Mouse (Mus musculus): ENCODE results near the gene 4930563M21Rik.
"Not testable (repeated sequence)": the region's sequence is repeated elsewhere in the genome, so short reads cannot be mapped to it uniquely, and the experiment has no call there.

The 4930563M21Rik gene

DNA sequence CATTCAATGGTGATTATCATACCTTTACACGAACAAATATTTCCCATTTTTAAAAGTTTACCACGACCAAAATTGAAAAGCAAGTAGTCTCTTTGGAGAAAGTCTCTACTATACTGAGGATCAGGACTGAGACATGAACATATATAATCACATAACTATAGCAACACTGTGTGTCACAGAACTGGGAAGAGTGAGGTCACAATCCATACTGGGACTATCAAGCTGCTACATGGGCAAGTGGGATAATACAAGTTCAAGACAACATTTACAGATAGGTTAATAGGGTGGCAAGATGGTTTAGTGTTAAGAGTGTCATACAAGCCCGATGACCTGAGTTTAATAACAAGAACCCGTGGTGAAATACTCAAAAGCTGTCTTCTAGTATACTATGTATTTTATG is at the start of gene 4930563M21Rik:
TSS of gene 4930563M21Rik (minus strand) at position 101 of the 400 bp plus-strand sequence.
- no peak for DNase-seq (ENCODE audit: low spot score)

DNA sequence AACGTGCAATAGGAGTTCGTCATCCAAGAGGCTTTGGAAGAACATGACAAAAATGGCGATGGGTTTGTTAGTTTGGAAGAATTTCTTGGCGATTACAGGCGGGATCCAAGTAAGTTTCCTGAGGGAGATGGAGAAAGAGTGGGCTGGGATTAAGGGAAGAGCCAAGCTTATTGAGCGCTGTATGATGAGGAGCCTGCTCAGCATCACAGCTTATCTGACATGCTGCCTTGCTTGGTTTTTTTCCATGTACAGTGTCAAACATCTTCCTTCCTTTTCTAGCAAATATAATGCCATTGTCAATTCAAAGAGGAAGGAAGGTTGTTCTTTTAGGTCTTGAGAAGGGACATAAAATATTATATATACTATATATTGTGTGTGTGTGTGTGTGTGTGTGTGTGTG is 45.8 kb upstream of the 4930563M21Rik start:
- DNase-seq (ENCODE audit: low spot score): no peak

GRCm38 (mm10) chr9:56053796-56054195 is 43.4 kb upstream of the 4930563M21Rik start:
- DNase-seq (ENCODE audit: low spot score): no peak

- DNase-seq (ENCODE audit: low spot score): no peak
Measured at GRCm38 (mm10) chr9:56042181-56042621, 31.9 kb upstream of the 4930563M21Rik start.

DNA sequence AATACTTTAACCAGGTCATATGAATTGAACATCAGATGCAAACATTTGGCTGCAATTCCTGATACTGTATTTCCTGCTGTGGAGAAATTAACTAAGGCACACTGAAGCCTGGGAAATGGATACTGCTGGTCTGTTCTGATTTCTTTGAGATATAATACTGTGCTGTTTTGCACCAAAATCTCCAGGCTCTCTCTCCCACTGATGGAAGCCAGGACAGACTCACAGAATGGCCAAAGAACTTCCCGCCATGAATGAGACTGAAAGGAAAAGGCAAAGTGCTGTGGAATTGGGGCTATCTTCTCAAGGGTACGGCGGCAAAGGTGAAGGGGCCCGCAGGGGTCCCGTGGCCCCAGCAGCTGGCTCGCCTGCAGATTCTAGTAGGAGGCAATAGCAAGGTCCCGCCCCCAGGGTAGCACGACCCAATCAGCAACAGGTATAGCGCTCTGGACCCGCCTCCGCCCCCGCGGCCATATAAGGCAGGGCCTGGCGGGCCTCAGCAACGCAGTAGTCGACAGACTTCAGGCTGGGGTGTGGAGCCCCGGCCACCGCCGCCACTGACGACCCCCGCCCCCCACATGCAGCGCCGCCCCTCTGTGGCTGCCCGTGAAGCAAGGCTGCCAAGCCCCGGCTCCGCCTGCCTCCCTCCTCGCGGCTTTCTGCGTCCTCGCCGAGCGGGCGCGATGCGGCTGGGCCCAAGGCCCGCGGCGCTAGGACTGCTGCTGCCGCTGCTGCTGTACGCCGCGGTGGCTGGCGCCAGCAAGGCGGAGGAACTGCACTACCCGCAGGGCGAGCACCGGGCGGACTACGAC is 31.2 kb upstream of the 4930563M21Rik start, which contains the start of gene Rcn2:
TSS of gene Rcn2 (plus strand) at position 474 of the 809 bp plus-strand sequence.
- DNase-seq (ENCODE audit: low spot score): peak; percentile 92

DNA sequence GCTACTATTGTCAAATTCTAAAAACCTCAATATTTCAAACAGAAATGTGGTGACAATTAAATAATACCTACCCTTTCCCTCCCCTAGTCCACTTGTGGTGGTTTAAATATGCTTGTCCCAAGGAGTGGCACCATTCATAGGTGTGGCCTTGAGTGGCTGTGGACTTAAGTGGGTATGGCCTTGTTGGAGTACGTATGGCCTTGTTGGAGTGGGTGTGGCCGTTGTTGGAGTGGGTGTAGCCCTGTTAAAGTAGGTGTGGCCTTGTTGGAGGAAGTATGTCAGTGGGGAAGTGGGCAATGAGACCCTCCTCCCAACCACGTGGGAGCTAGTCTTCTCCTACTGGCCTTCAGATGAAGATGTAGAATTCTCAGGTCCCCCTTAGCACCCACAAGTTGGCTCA is 21.9 kb upstream of the 4930563M21Rik start:
- DNase-seq (ENCODE audit: low spot score): no peak

DNA sequence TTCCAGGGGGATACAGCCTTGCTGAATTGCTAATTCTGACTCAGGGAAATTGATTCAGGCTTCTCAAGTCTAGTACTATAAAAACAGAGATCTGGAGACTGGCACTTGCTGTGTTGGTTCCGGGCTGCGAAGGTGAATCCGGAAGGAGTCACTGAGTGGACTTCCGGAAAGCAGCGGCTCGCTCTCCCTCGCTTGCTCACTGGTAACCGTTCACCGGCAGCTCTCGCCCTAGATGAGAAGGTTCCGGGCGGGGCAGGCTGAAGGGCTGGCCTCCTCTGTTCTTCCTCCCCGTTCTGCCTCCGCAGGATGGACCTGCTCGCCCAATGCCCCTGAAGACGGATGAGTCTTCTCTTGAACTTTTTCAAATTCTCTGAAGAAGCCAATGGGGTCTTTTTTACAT is 16.9 kb upstream of the 4930563M21Rik start:
- DNase-seq (ENCODE audit: low spot score): no peak

DNA sequence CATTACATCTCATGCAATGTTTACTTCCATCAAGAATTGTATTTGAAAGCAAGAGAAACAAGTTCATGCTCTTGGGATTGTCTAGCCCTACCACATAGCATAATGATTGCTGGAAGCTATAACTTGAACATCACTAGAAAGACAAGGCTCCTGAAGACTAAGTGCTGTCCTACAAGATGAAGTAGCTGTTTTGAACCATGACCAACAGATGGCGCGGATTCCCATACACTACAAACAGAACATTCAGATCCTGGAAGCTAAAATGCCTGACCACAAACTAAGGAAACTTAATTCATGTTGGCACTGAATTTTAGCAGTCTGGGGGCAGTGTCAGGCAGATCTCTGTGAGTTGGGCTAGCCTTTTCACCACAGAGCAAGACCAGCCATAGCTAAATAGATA is 14.4 kb upstream of the 4930563M21Rik start:
- DNase-seq (ENCODE audit: low spot score): peak; percentile 41

DNA sequence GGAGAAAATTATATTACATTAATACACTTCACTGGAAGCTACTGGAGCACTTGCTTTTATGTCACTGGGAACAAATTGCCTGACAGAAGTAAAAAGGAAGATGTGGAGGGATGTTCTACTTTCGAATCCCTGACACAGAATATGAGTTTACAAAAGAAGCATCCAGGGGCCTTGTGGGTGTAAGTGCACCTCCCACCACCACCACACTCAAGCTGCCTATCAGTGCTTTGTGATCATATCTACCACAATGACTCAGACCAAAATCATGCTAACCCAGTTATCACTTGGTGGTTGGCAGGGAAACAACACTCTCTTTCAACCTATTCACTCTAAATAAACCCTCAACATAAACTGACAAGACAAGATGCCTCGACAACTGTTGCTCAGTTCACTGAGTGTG is 5.7 kb downstream of the 4930563M21Rik start:
- DNase-seq (ENCODE audit: low spot score): not testable (repeated sequence)

- peak; percentile 62 for DNase-seq (ENCODE audit: low spot score)
Measured at GRCm38 (mm10) chr9:55946819-55947218, 63.5 kb downstream of the 4930563M21Rik start.

GRCm38 (mm10) chr9:55941356-55941755 is 69.0 kb downstream of the 4930563M21Rik start:
- DNase-seq (ENCODE audit: low spot score): no peak

DNA sequence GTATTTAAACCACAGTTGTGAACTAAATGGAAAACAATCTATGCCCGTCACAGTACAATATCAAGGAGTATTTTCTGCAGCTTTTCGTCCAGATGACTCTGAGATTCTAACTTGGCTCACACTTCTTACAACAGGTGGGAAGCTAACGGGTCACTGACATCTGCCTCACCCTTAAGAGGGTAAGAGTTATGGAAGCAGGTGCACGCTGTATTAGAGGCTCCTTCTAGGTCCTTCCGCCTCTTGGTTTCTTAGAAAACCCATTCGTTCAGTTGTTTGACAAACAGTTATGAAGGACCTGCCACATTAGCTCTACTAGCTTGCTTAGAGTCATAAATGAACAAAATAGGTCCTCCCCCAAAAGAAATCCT is 71.7 kb downstream of the 4930563M21Rik start:
- DNase-seq (ENCODE audit: low spot score): no peak

GRCm38 (mm10) chr9:55937664-55938617 is 72.4 kb downstream of the 4930563M21Rik start, which contains the start of gene Scaper:
Gene Scaper, minus strand, starts transcription at chr9:55938119.
- DNase-seq (ENCODE audit: low spot score): peak; percentile 91

GRCm38 (mm10) chr9:55937224-55937663 is 73.1 kb downstream of the 4930563M21Rik start:
- DNase-seq (ENCODE audit: low spot score): no peak

- peak; percentile 54 for DNase-seq (ENCODE audit: low spot score)
Measured at GRCm38 (mm10) chr9:55932482-55932881, 77.9 kb downstream of the 4930563M21Rik start.

DNA sequence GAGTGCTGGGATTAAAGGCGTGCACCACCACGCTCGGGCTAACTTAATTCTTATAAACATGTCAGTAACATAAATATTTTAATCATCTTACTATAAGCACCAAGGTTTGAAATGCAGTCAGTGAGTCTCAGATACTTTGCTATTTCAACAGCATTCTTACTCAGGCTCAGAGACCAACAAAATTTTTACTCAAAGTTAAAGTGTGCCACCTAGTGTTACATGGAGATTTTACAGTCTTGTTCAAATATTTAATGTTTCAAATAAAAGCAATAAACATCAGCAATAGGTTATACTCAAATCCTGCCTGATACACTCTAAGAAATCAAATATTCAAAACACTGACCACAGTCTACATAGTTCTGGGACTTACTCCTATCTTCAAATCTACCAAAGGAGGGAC is 91.8 kb downstream of the 4930563M21Rik start:
- peak; percentile 71 for DNase-seq (ENCODE audit: low spot score)

DNA sequence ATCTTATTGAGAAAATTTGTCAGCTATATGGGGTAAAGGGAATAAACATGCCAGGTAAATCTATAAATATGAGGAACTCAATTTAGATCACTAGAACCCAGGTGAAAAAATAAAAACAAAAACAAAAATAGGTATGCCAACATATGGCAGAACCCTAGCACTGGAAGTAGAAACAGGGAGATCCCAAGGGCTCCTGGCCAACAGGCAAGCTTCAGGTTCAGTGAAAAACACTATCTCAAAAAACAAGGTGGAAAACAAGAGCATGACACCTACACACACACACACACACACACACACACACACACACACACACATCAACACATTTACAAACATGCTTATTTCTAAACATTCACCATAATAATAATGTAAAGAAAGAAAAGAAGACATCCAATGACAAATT is 93.6 kb downstream of the 4930563M21Rik start:
- DNase-seq (ENCODE audit: low spot score): no peak

Measured in adipocyte (in vitro differentiated cells).